Mouse (Mus musculus) MEL (cell line): Measurements from ENCODE around the gene Cnih3. TPM values are rescaled to one million over a fixed set of nuclear protein-coding genes. Genes with fewer than 3 reads are reported as not detected.

ENCODE experiments used
- DNase-seq: peaks from one replicate; pipeline ENCODE4 v3.0.0; 2011; ENCODE audit warnings: low read depth, low spot score
- H3K27ac ChIP-seq: 2 replicates; pipeline ENCODE4 v1.5.1; 2012; ENCODE audit warnings: low read depth, mild to moderate bottlenecking, control low read depth, low read length, moderate library complexity; ENCODE audit not compliant: control insufficient read depth
- H3K27me3 ChIP-seq, 2 experiments: fragments of 150-350 bp in 1 of 2; sonication (generic) in 1 of 2; 2 replicates each; pipeline ENCODE4 v1.6.1; 2012; ENCODE audit warnings: low read length in 2 of 2, mild to moderate bottlenecking in 2 of 2, improper control_type of control experiment in 1 of 2, moderate library complexity in 1 of 2; ENCODE audit not compliant: insufficient read depth in 2 of 2, control insufficient read depth in 1 of 2
- H3K36me3 ChIP-seq, 2 experiments: 2 replicates each; pipeline ENCODE4 v1.6.1; 2012 to 2014; ENCODE audit warnings: low read length in 2 of 2, improper control_type of control experiment in 1 of 2, inconsistent platforms in 1 of 2, mild to moderate bottlenecking in 1 of 2; ENCODE audit not compliant: insufficient read depth in 2 of 2, control insufficient read depth in 1 of 2
- H3K4me1 ChIP-seq, 2 experiments: fragments of 150-350 bp in 1 of 2; sonication (generic) in 1 of 2; 2 replicates each; pipeline ENCODE4 v1.6.1; 2012; ENCODE audit warnings: low read length in 2 of 2, improper control_type of control experiment in 1 of 2, mild to moderate bottlenecking in 1 of 2; ENCODE audit not compliant: insufficient read depth in 2 of 2, control insufficient read depth in 1 of 2
- H3K4me3 ChIP-seq, 2 experiments: fragments of 150-350 bp in 1 of 2; sonication (generic) in 1 of 2; 2 replicates each; pipeline ENCODE4 v1.5.1; 2012; ENCODE audit warnings: low read depth in 2 of 2, low read length in 2 of 2, mild to moderate bottlenecking in 2 of 2, moderate library complexity in 2 of 2, control low read depth in 1 of 2, improper control_type of control experiment in 1 of 2; ENCODE audit not compliant: control insufficient read depth in 1 of 2, insufficient read depth in 1 of 2
- H3K79me2 ChIP-seq: 2 replicates; pipeline ENCODE4 v1.6.1; 2012; ENCODE audit warnings: mild to moderate bottlenecking, low read length, moderate library complexity; ENCODE audit not compliant: control insufficient read depth, poor library complexity, insufficient read depth
- H3K9ac ChIP-seq: 2 replicates; pipeline ENCODE4 v1.6.1; 2012; ENCODE audit warnings: low read depth, mild to moderate bottlenecking, control low read depth, low read length, moderate library complexity; ENCODE audit not compliant: control insufficient read depth, poor library complexity, severe bottlenecking
- H3K9me3 ChIP-seq: fragments of 150-350 bp; sonication (generic); replicated peaks from 2 replicates; pipeline ENCODE4 v1.6.1; 2012; ENCODE audit warnings: mild to moderate bottlenecking, low read length, improper control_type of control experiment, moderate library complexity; ENCODE audit not compliant: insufficient read depth
- BHLHE40 ChIP-seq: IDR thresholded peaks from 2 replicates; pipeline ENCODE4 v1.6.1; 2012; ENCODE audit warnings: low read depth, mild to moderate bottlenecking, inconsistent platforms, low read length, improper control_type of control experiment, borderline replicate concordance
- CHD2 ChIP-seq: IDR thresholded peaks from 2 replicates; pipeline ENCODE4 v1.6.1; 2011; ENCODE audit warnings: low read length, improper control_type of control experiment
- CTCF ChIP-seq, 3 experiments: IDR thresholded peaks in 2 of 3; conservative IDR thresholded peaks in 1 of 3; 2 replicates each; pipeline ENCODE4 v1.5.1; 2011 to 2012; ENCODE audit warnings: low read length in 3 of 3, low read depth in 2 of 3, mild to moderate bottlenecking in 2 of 3, improper control_type of control experiment in 1 of 3, inconsistent platforms in 1 of 3, mixed read lengths in 1 of 3, moderate library complexity in 1 of 3; ENCODE audit not compliant: control insufficient read depth in 1 of 3, insufficient read depth in 1 of 3, poor library complexity in 1 of 3, severe bottlenecking in 1 of 3
- ELF1 ChIP-seq: IDR thresholded peaks from 2 replicates; pipeline ENCODE4 v1.6.1; 2014; ENCODE audit warnings: low read depth, mild to moderate bottlenecking, inconsistent platforms, low read length, improper control_type of control experiment, moderate library complexity
- ETS1 ChIP-seq: IDR thresholded peaks from 2 replicates; pipeline ENCODE4 v1.6.1; 2012; ENCODE audit warnings: low read depth, mild to moderate bottlenecking, inconsistent platforms, low read length, improper control_type of control experiment, moderate library complexity
- GABPA ChIP-seq: IDR thresholded peaks from 2 replicates; pipeline ENCODE4 v1.6.1; 2012; ENCODE audit warnings: low read depth, mild to moderate bottlenecking, inconsistent platforms, low read length, improper control_type of control experiment, moderate library complexity
- HCFC1 ChIP-seq: IDR thresholded peaks from 2 replicates; pipeline ENCODE4 v1.6.1; 2012; ENCODE audit warnings: low read depth, mild to moderate bottlenecking, inconsistent platforms, low read length, improper control_type of control experiment, moderate library complexity
- JUND ChIP-seq: IDR thresholded peaks from 2 replicates; pipeline ENCODE4 v1.6.1; 2011; ENCODE audit warnings: low read depth, mild to moderate bottlenecking, improper control_type of control experiment, low read length
- MAFK ChIP-seq: IDR thresholded peaks from 2 replicates; pipeline ENCODE4 v1.6.1; 2011; ENCODE audit warnings: low read depth, mild to moderate bottlenecking, low read length, improper control_type of control experiment, borderline replicate concordance
- MAX ChIP-seq: IDR thresholded peaks from 2 replicates; pipeline ENCODE4 v1.6.1; 2011; ENCODE audit warnings: low read length, improper control_type of control experiment
- MAZ ChIP-seq: IDR thresholded peaks from 2 replicates; pipeline ENCODE4 v1.6.1; 2012; ENCODE audit warnings: low read depth, mild to moderate bottlenecking, inconsistent platforms, low read length, improper control_type of control experiment
- MEF2A ChIP-seq: IDR thresholded peaks from 2 replicates; pipeline ENCODE4 v1.6.1; 2014; ENCODE audit warnings: low read depth, mild to moderate bottlenecking, inconsistent platforms, low read length, improper control_type of control experiment; ENCODE audit not compliant: poor library complexity, insufficient replicate concordance, severe bottlenecking; ENCODE audit errors: extremely low read depth
- MYB ChIP-seq: IDR thresholded peaks from 2 replicates; pipeline ENCODE4 v1.6.1; 2011; ENCODE audit warnings: mild to moderate bottlenecking, low read depth, low read length, improper control_type of control experiment
- MYC ChIP-seq: IDR thresholded peaks from 2 replicates; pipeline ENCODE4 v1.6.1; 2011; ENCODE audit warnings: low read depth, mild to moderate bottlenecking, low read length, improper control_type of control experiment, moderate library complexity
- POLR2A ChIP-seq, 2 experiments: IDR thresholded peaks; 2 replicates each; pipeline ENCODE4 v1.6.1; 2011 to 2012; ENCODE audit warnings: low read length in 2 of 2, mild to moderate bottlenecking in 2 of 2, control low read depth in 1 of 2, improper control_type of control experiment in 1 of 2, low read depth in 1 of 2, moderate library complexity in 1 of 2; ENCODE audit not compliant: control insufficient read depth in 1 of 2, insufficient read depth in 1 of 2, poor library complexity in 1 of 2
- POLR2AphosphoS5 ChIP-seq: IDR thresholded peaks from 2 replicates; pipeline ENCODE4 v1.6.1; 2012; ENCODE audit warnings: low read depth, borderline replicate concordance, mild to moderate bottlenecking, inconsistent platforms, low read length, moderate library complexity, mixed read lengths
- RCOR1 ChIP-seq: IDR thresholded peaks from 2 replicates; pipeline ENCODE4 v1.6.1; 2012; ENCODE audit warnings: low read depth, mild to moderate bottlenecking, inconsistent platforms, low read length, improper control_type of control experiment
- SIN3A ChIP-seq: IDR thresholded peaks from 2 replicates; pipeline ENCODE4 v1.6.1; 2012; ENCODE audit warnings: low read length, improper control_type of control experiment, inconsistent platforms
- SMC3 ChIP-seq: IDR thresholded peaks from 2 replicates; pipeline ENCODE4 v1.6.1; 2011; ENCODE audit warnings: low read depth, low read length, improper control_type of control experiment
- TCF12 ChIP-seq: IDR thresholded peaks from 2 replicates; pipeline ENCODE4 v1.6.1; 2014; ENCODE audit warnings: low read depth, mild to moderate bottlenecking, inconsistent platforms, low read length, improper control_type of control experiment, moderate library complexity
- UBTF ChIP-seq: IDR thresholded peaks from 2 replicates; pipeline ENCODE4 v1.6.1; 2012; ENCODE audit warnings: low read depth, mild to moderate bottlenecking, inconsistent platforms, low read length, improper control_type of control experiment, moderate library complexity, borderline replicate concordance; ENCODE audit not compliant: insufficient read depth
- USF1 ChIP-seq: IDR thresholded peaks from 2 replicates; pipeline ENCODE4 v1.6.1; 2014; ENCODE audit warnings: low read depth, mild to moderate bottlenecking, inconsistent platforms, low read length, improper control_type of control experiment, moderate library complexity
- ZKSCAN1 ChIP-seq: IDR thresholded peaks from 2 replicates; pipeline ENCODE4 v1.6.1; 2012; ENCODE audit warnings: low read depth, mild to moderate bottlenecking, inconsistent platforms, low read length, improper control_type of control experiment, moderate library complexity
- polyA plus RNA-seq, 2 experiments: library from polyadenylated mRNA; stranded (reverse) in 1 of 2; unstranded in 1 of 2; fragments of >175 nt in 1 of 2; fragments of >200 nt in 1 of 2; gene quantifications; 2 replicates each; pipeline versions ENCODE4 v1.2.1 to v1.2.4; 2012; ENCODE audit warnings: low replicate concordance in 2 of 2, low read depth in 1 of 2; ENCODE audit not compliant: insufficient read length in 2 of 2, insufficient read depth in 1 of 2, missing spikeins in 1 of 2
- total RNA-seq: library from RNA; depleted of rRNA; stranded (reverse); fragments of 300-350 nt; gene quantifications from 2 replicates; pipeline ENCODE4 v1.2.3, GENCODE M21; 2012

The Cnih3 gene
- total and polyA plus RNA-seq, 3 experiments = not detected

DNA sequence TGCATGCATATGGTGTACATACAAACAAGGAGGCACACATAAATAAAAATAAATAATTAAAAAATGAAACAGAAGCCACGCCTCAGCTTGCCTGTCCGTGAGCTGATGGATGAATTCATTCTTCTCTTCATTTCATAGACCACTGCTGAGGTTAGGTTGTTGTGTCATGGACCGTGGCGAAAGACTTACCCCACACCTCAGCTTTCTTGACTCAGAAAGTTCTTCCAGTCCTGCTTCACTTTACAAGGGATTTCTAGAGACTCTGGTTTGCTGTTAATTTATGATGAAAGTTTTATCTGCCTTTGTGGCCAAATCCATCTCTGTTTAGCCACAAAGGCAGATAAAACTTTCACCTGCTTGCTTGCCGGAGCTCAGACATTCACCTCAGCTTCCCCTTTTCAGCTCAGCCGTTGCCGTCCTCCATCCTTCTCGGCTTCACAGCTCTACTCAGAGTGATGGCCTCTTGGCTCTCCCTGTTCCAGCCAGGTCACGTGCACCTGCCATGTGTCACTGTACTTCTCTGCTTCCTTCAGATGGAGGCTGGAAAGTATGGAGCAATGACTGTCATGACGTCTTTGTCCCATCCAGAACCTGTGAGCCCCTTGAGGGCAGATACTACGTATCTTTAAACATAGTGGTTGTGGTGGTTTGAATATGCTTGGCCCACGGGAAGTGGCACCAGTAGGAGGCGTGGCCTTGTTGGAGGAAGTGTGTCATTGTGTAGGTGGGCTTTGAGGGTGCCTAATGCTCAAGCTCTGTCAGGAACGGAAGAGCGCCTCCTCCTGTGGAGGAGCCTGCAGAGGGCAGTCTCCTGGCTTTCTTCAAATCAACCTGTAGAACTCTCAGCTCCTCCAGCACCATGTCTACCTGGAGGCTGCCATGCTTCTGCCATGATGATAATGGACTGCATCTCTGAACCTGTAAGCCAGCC lies 40.0 kb upstream of the Cnih3 start (continued):
- TF ChIP-seq MYC = peak; percentile 51; the same call in 1 of the 2 replicates
- TF ChIP-seq BHLHE40 = peak; percentile 83
- TF ChIP-seq POLR2AphosphoS5 = no peak
- peak; percentile 100 for TF ChIP-seq RCOR1
- TF ChIP-seq GABPA = no peak
- peak; percentile 86 for TF ChIP-seq TCF12
- peak; percentile 64 for TF ChIP-seq SIN3A
- no peak for TF ChIP-seq ELF1
- TF ChIP-seq POLR2A (IDR thresholded peaks at IDR 0.05; ENCODE audit: control insufficient read depth in 1 of 2, insufficient read depth in 1 of 2, low read depth in 1 of 2, low read length in 2 of 2, poor library complexity in 1 of 2) = no peak
- no peak for TF ChIP-seq CTCF (IDR thresholded peaks at IDR 0.05 in 2 of 3, conservative IDR thresholded peaks at IDR 0.05 in 1 of 3; ENCODE audit: control insufficient read depth in 1 of 3, insufficient read depth in 1 of 3, low read depth in 2 of 3, low read length in 3 of 3, poor library complexity in 1 of 3, severe bottlenecking in 1 of 3)
- no peak for TF ChIP-seq MEF2A
- no peak for TF ChIP-seq MAZ
- peak; percentile 55; the same call in 1 of the 2 replicates for TF ChIP-seq HCFC1
- TF ChIP-seq ETS1 = peak; percentile 80
- TF ChIP-seq MAFK = peak; percentile 94
- no peak for TF ChIP-seq CHD2
- TF ChIP-seq SMC3 = 0 out of 2 replicates have a peak, but pooled peaks have one; percentile 8

DNA sequence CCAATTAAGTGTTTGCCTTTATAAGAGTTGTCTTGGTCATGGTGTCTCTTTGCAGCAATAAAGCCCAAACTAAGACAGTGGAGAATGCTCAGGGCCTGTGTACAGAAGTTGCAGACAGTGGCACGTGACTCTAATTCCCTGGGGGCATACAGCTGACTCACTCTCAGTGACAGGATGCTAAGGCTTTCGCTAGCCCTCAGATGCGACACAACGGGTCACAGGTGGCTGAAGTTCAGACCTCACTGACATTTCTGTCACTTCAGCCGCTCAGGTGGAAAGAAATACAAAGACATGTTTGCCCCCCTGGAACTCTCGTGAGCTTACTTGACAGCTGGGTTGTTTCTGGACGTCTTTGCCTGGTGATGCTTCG lies 39.4 kb upstream of the Cnih3 start:
- peaks cover 0 to 16% of the 10 kb centered on the region in 2 experiments; a peak in 3 of 4 replicates for H3K4me1 ChIP-seq
- no peak overlapping the region for H3K9ac ChIP-seq
- DNase-seq = no peak
- H3K36me3 ChIP-seq = peaks cover 0 to 8% of the 10 kb centered on the region in 2 experiments; a peak in 2 of 4 replicates
- H3K27me3 ChIP-seq = no peaks in the 10 kb centered on the region; a peak in 2 of 4 replicates
- H3K4me3 ChIP-seq = no peak overlapping the region
- no peak overlapping the region for H3K27ac ChIP-seq
- TF ChIP-seq JUND (no peak), POLR2A (IDR thresholded peaks at IDR 0.05; ENCODE audit: control insufficient read depth in 1 of 2, insufficient read depth in 1 of 2, low read depth in 1 of 2, low read length in 2 of 2, poor library complexity in 1 of 2) (no peak), CHD2 (no peak), ETS1 (no peak), MAX (no peak), USF1 (no peak), SMC3 (no peak), UBTF (no peak), ZKSCAN1 (no peak), MYB (no peak), MAFK (no peak)
- TF ChIP-seq, all 39 proteins: peak for 0
- Histone ChIP-seq H3K9me3 (no peaks in the 10 kb centered on the region), H3K79me2 (no peaks in the 10 kb centered on the region)
